Mouse (Mus musculus) thymus, postnatal 10 days (tissue): ENCODE measurements around the gene Rnf186.
A peak's percentile ranks its signal among the peaks of the same experiment; 100 is the strongest.
"Not testable (repeated sequence)": the region's sequence is repeated elsewhere in the genome, so short reads cannot be mapped to it uniquely, and the experiment has no call there.

Experiments used
- DNase-seq, 2 experiments: peaks; one replicate each; pipeline ENCODE4 v3.0.0; 2021; ENCODE audit warnings: low spot score in 2 of 2

Rnf186 gene

DNA sequence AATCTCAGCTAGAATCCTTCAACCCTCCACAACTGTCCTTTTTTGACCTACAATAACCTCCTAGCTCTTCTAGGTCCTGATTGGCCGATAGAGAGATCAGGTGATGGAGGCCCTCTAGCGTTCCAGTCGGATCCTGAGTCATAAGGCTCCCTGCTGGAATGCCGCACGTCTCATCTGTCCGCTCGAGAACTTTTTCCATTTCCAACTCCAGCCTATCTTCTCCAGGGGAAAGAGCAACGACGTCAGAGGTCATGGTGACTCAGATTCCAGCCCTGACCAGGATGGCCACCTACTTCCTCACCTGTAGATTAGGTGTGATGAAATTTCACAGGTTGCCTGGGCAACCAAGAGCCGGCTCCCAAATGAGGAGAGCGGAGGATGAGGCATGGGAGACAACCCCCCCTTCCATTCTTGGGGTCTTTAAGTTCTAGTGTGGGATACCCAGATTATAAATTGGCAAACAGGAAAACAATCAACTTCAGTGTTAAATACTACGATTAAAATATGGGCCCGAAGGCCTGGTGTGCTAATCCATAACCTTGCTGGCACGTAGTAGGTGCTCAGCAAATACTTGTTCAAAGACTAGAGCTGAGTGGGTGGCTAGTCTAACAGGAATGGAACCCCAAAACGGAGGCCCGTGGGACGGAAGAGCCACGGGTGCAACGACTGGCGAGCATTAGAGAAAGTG, 5.4 kb downstream of the Rnf186 start:
- DNase-seq, result peak; percentile 13 to 17

DNA sequence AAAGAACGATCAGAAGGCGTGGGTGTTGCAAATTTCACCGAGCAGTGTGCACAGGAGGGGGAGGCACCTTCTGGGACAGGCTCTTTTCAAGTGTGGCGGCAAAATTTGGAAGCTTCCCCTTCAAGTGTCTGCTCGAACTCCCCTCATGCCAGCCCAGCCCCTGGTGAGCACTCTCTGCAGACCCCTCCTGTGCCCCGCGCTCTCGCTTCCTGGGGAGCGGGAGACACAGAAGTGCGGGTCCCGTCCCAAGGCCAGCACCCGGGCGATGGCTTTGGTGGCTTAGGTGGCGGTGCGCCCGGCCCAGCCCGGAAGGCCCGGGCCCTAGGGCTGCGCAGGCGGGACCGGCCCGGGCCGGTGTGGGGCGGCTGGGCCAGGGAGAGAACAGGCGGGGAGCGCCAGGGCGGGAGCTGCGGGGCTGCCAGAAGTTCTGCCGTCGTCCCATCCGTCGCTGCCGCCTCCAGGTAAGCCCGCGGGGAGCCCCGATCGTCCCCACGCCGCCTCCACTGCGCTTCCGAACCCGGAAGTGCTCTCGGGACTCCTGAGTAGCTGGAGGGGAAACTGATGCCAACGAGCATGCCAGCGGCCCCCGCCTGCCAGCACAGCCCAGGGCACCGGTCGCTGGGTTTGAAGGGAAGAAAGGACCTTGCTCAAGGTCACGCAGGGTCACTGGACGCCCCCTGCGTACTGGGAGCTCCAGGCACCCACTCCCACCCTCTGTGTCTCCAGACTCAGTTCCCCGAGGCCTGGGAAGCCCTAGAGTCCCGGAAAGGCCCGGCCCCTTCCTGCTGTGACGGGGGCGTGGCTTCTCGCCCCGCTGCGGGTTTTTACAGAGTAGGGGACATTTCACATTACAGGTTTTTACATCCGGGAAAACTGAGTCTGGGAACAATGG, 6.2 kb downstream of the Rnf186 start, which contains the start of gene Tmco4:
Gene Tmco4, plus strand, starts transcription at position 62 of the 892 bp plus-strand sequence.
- DNase-seq, result peak; percentile 71 to 77

DNA sequence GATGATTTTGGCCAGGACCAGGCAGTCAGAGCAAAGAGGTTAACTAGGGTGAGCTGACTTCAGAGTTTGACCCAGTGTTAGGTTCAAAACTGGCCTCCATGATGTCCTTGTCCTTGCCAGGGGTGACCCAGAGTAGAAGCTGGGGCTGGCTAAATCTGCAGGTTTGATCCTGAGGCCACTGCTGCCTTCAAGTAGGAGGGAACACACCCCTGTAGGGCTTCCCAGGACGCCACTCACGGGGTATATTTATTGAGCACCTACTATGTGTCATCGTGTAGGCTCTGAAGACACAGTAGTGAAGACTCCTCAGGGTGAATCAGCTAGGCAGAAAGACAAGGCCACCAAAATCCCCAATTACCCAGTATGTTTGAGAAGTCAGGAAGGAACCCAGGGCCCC, 6.8 kb downstream of the Rnf186 start:
- DNase-seq, result no peak

DNA sequence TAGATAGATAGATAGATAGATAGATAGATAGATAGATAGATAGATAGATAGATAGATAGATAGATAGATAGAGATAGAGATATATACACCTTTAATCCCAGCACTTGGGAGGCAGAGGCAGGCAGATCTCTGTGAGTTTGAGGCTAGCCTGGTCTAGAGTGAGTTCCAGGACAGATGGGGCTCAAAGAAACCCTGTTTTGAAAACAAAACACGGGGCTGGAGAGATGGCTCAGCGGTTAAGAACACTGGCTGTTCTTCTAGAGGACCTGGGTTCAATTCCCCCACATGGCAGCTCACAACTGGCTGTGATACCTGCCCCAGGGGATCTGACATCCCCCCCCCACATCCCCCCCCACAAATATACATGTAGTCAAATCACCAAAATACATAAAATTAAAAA, 7.6 kb downstream of the Rnf186 start:
- not testable (repeated sequence) for DNase-seq

DNA sequence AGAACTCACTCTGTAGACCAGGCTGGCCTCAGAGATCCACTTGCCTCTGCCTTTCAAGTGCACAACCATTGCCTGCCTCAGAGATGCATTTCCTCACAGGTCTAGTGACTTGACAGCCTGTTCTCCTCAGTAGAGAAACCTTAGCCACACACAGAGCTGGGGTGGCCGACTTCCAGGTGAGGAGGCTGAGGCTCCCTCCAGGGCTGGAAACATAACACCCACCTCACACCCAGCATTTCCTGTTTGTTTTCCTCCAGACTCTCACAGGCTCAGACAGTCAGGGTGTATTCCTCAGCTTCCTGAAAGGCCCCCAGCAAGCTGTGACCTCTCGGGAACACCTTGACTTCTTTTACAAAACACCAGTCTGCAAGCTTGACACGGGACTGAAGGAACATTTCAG, 8.3 kb downstream of the Rnf186 start:
- no peak for DNase-seq

DNA sequence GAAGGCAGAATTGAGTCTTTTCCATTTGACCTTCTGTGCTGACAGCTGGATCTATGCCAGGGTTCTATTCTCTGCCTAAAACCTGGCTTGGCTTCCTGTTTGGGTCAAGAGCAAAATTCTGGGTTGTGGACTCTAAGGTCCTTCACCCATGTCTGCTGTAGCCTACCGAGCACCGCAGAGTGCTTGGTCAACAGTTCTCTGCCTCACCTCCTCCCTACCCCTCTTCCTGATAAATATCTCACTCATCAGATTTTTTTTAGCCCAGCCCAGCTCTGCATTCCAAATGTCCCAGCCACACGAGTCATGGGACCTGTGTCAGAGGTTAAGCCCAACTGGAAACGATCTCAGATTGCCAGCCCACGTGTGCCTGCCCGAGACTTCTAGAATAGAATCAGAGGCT, 9.1 kb downstream of the Rnf186 start:
- DNase-seq, result no peak

DNA sequence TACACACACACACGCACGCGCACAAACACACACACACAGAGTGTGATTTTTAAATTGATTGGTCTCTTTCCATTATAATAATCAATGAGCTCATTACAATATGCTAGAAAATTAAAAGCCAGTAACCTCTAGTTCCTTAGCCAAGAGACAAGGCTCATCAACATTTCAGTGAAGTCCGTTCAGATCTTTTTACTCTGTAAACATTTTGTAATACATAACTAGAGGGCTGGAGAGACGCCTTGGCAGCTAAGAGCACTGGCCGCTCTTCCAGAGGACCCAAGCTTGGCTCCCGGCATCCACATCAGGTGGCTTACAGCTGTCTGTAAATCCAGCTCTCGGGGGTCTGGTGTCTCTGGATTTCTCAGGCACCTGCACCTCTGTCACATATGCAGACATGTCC, 13.1 kb downstream of the Rnf186 start:
- no peak for DNase-seq

DNA sequence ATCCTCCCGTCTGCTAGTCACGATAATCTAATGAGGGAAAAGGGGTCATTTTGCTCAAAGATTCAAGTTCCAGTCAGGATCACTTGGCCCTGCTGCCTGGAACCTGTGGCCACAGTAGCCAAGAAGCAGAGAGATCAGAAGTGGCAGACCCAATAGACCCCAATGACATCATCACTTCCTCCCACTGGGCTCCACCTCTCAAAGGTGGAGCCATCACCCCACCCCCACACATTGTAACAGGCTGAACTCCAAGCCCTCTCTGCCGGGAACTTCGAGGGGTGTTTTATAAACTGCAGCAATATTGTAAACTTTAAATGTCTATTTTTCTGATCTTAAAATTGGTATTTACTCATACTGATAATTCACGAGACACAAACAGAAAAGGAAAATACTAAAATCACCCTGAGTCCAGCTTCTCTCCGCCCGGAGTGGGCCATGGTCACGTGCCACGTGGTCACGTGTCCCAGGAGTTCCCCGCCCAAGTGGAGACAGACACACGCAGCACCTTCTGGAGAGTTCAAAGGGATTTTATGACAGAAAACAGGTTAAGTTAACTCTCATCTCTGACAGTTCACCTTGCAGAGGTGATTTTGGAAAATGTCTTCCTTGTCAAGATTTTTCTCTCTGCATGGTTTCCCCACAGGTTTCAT, 14.0 kb downstream of the Rnf186 start:
- no peak for DNase-seq

DNA sequence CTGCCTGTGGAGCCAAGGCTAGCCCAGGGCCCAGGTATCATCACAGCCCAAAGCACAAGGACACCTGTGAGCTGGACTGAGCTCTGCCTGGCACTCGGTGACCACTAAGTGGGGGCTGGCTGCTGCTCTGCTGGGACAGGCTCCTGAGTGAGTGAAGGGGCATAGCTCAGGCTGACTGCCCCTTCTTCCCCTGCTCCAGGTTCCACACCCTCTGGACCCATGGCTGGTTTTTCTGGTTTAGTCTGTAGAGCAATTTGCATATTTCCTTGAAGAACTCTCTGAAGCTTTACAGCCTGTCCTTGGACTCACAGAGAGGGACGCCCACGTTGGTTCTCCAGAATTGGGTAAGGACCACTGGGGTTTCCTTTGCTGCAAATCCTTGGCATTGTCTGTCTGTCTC, 16.5 kb downstream of the Rnf186 start:
- no peak for DNase-seq

DNA sequence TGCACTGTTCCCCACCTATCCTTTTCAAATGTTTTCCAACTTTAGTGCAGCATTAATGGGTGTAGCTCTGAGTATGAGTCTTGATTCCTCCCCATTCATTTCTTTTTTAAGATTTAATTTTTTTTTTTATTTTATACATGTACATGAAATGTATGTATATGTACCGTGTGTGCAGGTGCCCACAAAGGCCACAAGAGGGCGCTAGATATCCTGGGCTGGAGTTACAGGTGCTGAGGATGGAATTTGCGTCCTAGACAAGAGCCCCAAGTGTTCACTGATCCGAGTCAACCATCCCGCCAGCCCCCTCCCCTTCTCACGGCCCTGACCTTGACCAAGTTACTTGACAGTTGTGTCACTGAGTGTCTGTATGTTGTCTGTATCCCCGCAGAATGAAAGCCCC, 17.8 kb downstream of the Rnf186 start:
- DNase-seq, result no peak

DNA sequence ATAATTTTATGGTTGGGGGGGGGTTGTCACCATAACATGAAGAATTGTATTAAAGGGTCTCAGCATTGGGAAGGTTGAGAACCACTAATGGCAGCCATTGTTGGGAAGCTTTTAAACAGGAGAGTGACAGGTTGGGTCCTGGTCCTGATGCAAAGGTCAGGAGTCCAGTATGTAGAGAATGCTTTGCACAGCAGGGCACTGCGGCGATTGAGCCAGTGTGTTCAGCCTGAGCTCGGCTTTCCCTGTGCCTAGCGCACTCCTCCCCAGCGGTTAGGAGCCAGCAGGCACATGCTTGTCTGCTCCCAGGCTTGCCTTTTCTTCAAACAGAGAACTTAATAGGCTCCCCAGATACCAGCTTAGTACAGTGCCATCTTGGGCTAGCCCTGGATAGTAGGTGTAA, 19.4 kb downstream of the Rnf186 start:
- DNase-seq, result no peak

DNA sequence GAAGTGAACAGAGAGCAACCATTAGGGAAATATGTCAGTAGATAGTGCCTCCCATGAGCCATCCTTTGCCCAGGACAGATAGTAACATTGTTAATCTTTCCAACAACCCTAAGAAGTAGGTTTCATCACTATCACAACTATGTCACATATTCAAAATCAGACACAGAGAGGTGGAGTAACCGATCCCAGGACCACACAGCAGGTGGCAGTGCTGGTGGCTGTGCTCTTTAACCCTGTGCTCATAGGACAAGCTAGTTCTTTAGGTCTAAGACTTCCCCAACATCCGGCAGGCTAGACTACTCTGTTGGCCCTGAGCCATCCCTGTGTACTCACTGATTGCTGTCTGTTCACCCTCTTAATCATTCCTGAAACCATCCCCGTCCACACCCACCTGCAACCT, 27.5 kb downstream of the Rnf186 start:
- no peak for DNase-seq

DNA sequence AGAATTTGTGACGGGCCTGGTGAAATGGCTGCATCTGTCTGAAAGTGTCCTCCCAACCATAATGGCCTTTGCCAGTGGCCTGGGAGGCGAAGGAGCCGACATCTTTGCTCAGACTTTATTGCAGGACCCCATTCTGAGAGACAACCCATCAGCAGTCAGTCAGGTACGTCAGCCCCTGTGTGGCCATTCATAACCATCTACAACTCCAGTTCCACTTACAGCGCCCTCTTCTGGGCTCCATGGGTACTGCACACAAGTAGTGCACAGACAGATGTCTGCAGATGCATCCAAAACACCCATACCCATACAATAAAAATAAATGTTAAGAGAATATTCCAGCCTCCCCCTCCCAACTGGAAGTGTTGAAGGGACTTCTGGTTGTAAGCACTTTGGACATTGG, 29.5 kb downstream of the Rnf186 start:
- peak in 1 of 2 experiments; percentile 35 for DNase-seq

DNA sequence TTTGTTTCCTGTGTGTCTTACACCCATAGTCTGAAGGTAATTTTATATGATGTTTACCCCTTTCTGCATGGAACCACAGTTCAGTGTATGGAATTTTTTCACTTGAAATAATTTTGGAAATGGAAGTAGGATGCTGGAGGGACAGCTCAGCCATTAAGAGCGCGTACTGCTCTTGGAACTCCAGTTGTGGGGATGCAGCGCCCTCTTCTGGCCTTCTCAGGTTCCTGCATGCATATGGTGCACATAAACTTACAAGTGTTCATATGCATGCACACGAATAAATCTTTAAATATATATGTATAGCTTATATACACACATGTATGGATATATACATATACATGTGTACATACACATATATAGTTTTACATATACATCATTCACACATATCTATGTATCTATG, 30.2 kb downstream of the Rnf186 start:
- no peak for DNase-seq

DNA sequence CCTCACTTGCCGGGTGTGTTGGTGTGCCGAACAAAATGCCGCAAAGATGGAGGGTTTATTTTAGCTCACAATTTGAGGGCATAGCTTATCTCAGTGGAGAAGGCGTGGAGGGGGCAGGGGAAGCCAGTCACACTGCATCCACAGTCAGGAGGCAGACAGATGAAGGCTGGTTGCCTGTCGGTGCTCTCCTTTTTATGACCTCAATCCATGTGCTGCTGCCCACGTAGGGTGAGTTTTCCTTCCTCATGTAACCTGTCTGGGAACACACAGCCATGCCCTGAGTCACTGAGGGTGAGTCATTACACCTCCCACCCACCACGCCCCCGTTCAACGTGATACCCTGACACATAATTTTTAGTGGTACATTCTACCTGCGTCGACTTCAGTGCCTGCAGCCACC, 31.7 kb downstream of the Rnf186 start:
- DNase-seq, result no peak

DNA sequence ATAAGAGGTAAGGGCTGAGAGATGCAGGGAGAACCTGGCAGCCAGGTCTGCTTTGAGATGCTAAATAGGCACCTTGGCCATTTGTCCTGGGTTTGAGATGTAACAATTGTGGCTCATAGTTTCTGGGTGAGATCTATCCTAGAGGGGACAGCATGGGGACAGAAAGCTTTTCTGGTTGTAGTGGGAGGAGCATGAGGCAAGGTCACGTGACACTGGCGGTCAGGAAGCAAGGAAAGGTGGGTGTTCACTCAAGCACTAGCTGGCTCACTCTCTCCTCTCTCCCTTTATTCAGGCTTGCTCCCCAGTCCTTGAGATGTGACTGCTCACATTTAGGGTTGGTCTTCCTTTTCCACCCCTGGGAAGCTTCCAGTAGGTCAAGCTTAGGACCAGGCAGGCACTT, 34.1 kb downstream of the Rnf186 start:
- DNase-seq, result no peak

DNA sequence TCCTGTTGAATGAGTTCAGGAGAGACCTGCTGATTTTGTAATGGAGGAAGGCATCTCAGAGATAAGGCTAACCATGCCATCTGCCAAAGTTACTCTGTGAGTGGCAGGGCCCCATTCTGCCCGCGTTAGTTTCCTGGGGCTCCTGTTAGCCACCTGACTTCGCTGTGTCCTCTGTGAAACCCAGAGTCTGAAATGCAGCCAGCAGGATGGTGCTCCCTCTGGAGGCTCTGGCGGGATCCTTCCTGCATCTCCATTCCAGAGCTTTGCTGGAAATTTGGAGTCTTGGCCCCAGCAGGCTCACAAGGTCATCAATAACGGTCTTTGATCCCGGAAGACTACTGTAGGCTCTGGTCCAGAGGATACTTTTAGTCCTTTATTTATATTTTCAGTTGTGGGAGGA, 34.5 kb downstream of the Rnf186 start:
- no peak for DNase-seq

DNA sequence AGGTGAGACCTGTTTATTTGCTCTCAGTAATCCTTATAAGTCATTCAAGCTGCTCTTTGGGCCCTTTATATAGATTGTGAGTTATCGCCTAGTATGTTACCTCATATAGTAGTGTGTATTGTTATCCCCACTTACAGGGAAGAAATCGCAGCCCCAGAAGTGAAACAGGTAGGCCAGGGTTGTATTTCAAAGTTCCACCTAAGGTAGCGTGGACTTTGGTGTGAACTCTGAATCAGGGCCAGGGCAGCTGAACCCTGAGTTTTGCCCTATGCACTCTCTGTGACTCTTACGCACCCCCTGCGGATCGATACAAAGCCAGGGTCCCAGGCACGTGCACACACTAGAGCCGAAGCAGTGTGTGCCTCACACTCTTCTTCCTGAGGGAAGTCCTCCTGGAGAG, 37.2 kb downstream of the Rnf186 start:
- no peak for DNase-seq

DNA sequence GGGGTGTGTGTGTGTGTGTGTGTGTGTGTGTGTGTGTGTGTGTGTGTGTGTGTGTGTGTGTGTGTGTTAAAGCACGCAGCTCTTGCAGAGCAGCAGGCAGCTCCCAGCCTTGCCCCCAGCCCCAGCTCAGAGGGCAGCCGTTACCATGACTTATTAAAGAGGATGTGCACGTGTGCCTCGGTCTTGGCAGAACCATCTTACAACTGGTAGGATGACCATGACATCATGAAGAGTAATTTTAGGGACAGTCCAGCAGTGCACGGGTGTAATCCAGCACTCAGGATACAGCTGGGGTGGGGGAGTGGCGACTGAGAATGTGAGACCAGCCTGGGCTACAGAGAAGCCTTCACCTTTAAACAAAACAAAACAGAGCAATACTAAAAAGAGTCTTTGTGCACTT, 38.3 kb downstream of the Rnf186 start:
- no peak for DNase-seq

DNA sequence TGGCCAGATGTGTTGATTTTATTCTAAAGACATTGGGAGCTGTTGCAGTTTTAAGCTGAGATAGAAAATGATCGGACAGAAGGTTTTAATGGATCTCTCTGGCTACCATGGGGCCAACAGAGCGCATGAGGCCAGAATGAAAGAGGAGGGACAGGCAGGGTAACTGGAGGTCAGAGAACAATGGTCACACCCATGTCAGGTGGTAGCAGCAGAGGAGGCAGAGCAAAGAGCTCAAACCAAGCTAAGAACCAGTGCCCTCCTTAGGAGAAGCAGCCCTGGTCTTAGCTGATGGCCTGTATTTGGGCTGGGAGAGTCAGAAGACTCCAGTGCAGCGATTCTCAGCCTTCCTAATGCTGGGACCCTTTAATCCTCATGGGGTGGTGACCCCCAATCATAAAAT, 40.4 kb downstream of the Rnf186 start:
- no peak for DNase-seq

DNA sequence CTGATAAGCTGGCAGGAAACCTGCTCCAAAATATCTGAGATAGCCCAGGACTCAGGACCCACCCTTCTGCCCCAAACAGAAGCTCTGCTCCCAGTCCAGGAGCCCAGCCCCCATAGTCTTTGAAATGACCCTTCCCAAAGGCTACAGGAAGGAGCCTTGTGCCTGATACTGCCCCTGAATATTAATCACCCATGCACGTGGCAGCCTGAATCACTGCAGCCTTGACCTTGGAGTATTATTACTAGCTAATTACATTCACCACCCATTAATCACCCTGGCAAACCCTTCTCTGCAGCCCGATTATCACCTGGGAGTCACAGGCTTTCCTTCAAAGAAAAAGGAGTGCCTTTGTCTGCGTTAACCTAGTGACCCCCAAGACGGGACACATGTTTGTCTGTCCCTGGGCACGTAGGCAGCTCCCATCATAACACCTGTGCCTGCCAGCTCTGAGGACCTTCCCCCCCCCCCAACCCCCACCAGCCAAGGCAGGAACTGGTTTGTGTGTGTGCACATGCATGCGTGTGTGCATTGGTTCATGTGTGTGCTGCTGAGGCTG, 41.1 kb downstream of the Rnf186 start:
- DNase-seq, result no peak

DNA sequence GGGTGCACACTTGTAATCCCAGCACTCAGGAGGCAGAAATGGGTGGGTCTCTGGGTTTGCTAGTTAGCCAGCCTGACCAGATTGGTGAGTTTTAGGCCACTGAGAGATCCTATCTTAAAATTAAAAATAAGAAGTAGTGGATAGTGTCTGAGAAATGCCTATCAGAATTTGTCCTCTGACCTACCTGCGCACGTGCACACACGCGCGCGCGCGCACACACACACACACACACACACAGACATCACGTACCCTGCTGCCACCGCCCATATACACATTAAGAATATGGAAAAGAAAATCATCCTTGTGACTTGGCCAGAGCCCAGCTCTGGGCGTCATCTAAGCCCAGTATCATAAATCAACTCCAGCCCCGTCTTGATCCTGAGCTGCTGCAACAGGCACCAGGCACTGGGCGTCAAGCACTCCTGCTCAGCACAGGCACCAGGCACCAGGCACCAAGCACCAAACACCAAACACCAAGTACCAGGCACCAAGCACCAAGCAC, 44.3 kb downstream of the Rnf186 start:
- no peak for DNase-seq
